Mouse (Mus musculus): Measurements from ENCODE around the gene Lats1. TPM values are rescaled to one million over a fixed set of nuclear protein-coding genes. Genes with fewer than 3 reads are reported as not detected.

Lats1 gene
- polyA plus RNA-seq, 1 experiment = 17.3 TPM

GRCm38 (mm10) chr10:7715056-7715455, 34.0 kb downstream of the Lats1 start:
- Histone ChIP-seq H3K27me3 (ENCODE audit: control insufficient read depth, insufficient read depth, low read length) (no peaks in the 10 kb centered on the region), H3K4me3 (ENCODE audit: control insufficient read depth, insufficient read depth, low read length) (no peak overlapping the region), H3K36me3 (ENCODE audit: control insufficient read depth, insufficient read depth, low read length) (peaks cover 46% of the 10 kb centered on the region), H3K27ac (ENCODE audit: control insufficient read depth, insufficient read depth, low read length) (no peak overlapping the region), H3K4me1 (replicated peaks; ENCODE audit: control insufficient read depth, insufficient read depth, low read length) (no peaks in the 10 kb centered on the region)
- TF ChIP-seq POLR2A (IDR thresholded peaks at IDR 0.05; ENCODE audit: control insufficient read depth, extremely low read depth, insufficient read depth, low read length, poor library complexity) = no peak
- no peak for TF ChIP-seq CTCF (IDR thresholded peaks at IDR 0.05; ENCODE audit: borderline replicate concordance, control insufficient read depth, extremely low read depth, insufficient read depth, low read length, poor library complexity)
- 98% methylated on average over 7 of the region's 7 CpGs for WGBS
- no peak for DNase-seq

- H3K27me3 ChIP-seq (ENCODE audit: control insufficient read depth, insufficient read depth, low read length) = no peaks in the 10 kb centered on the region
- no peaks in the 10 kb centered on the region for H3K36me3 ChIP-seq (ENCODE audit: control insufficient read depth, insufficient read depth, low read length)
- peaks cover 5% of the 10 kb centered on the region for H3K4me1 ChIP-seq (replicated peaks; ENCODE audit: control insufficient read depth, insufficient read depth, low read length)
- peak within 1 kb of the TSS; percentile 73 for H3K4me3 ChIP-seq (ENCODE audit: control insufficient read depth, insufficient read depth, low read length)
- H3K27ac ChIP-seq (ENCODE audit: control insufficient read depth, insufficient read depth, low read length) = peak within 1 kb of the TSS; percentile 21; the same call in 1 of the 2 replicates
- TF ChIP-seq POLR2A (IDR thresholded peaks at IDR 0.05; ENCODE audit: control insufficient read depth, extremely low read depth, insufficient read depth, low read length, poor library complexity) (peak; percentile 75), CTCF (IDR thresholded peaks at IDR 0.05; ENCODE audit: borderline replicate concordance, control insufficient read depth, extremely low read depth, insufficient read depth, low read length, poor library complexity) (0 out of 2 replicates have a peak, but pooled peaks have one; percentile 43)
- under 1% methylated on average over 49 of the region's 49 CpGs for WGBS
- DNase-seq = peak; percentile 94
Observed at GRCm38 (mm10) chr10:7725751-7726500, 44.9 kb downstream of the Lats1 start, which contains the start of gene Katna1. Gene Katna1, plus strand, starts transcription at chr10:7726000.

- WGBS = under 1% methylated on average over 8 of the region's 8 CpGs
- TF ChIP-seq POLR2A (IDR thresholded peaks at IDR 0.05; ENCODE audit: control insufficient read depth, extremely low read depth, insufficient read depth, low read length, poor library complexity) (no peak), CTCF (IDR thresholded peaks at IDR 0.05; ENCODE audit: borderline replicate concordance, control insufficient read depth, extremely low read depth, insufficient read depth, low read length, poor library complexity) (no peak)
- no peak for DNase-seq
Observed at GRCm38 (mm10) chr10:7726501-7726812, 45.4 kb downstream of the Lats1 start.

GRCm38 (mm10) chr10:7727011-7727410, 46.0 kb downstream of the Lats1 start:
- H3K4me3 ChIP-seq (ENCODE audit: control insufficient read depth, insufficient read depth, low read length) = no peak overlapping the region
- DNase-seq = no peak
- WGBS = 18% methylated on average over 3 of the region's 3 CpGs

More at GRCm38 (mm10) chr10:7726501-7726812, 45.4 kb downstream of the Lats1 start:
- Histone ChIP-seq H3K4me3 (ENCODE audit: control insufficient read depth, insufficient read depth, low read length) (peak overlapping the region; percentile 73), H3K27me3 (ENCODE audit: control insufficient read depth, insufficient read depth, low read length) (no peaks in the 10 kb centered on the region), H3K36me3 (ENCODE audit: control insufficient read depth, insufficient read depth, low read length) (no peaks in the 10 kb centered on the region), H3K27ac (ENCODE audit: control insufficient read depth, insufficient read depth, low read length) (peak overlapping the region; percentile 21; the same call in 1 of the 2 replicates), H3K4me1 (replicated peaks; ENCODE audit: control insufficient read depth, insufficient read depth, low read length) (peaks cover 5% of the 10 kb centered on the region)

GRCm38 (mm10) chr10:7731582-7731981, 50.6 kb downstream of the Lats1 start:
- H3K27ac ChIP-seq (ENCODE audit: control insufficient read depth, insufficient read depth, low read length) = no peak overlapping the region
- H3K4me3 ChIP-seq (ENCODE audit: control insufficient read depth, insufficient read depth, low read length) = no peak overlapping the region
- no peaks in the 10 kb centered on the region for H3K36me3 ChIP-seq (ENCODE audit: control insufficient read depth, insufficient read depth, low read length)
- no peak for TF ChIP-seq CTCF (IDR thresholded peaks at IDR 0.05; ENCODE audit: borderline replicate concordance, control insufficient read depth, extremely low read depth, insufficient read depth, low read length, poor library complexity)
- TF ChIP-seq POLR2A (IDR thresholded peaks at IDR 0.05; ENCODE audit: control insufficient read depth, extremely low read depth, insufficient read depth, low read length, poor library complexity) = no peak
- no peak for DNase-seq
- no peaks in the 10 kb centered on the region for H3K27me3 ChIP-seq (ENCODE audit: control insufficient read depth, insufficient read depth, low read length)
- H3K4me1 ChIP-seq (replicated peaks; ENCODE audit: control insufficient read depth, insufficient read depth, low read length) = peaks cover 5% of the 10 kb centered on the region

More at GRCm38 (mm10) chr10:7727011-7727410, 46.0 kb downstream of the Lats1 start:
- Histone ChIP-seq H3K27me3 (ENCODE audit: control insufficient read depth, insufficient read depth, low read length) (no peaks in the 10 kb centered on the region), H3K4me1 (replicated peaks; ENCODE audit: control insufficient read depth, insufficient read depth, low read length) (peaks cover 5% of the 10 kb centered on the region), H3K36me3 (ENCODE audit: control insufficient read depth, insufficient read depth, low read length) (no peaks in the 10 kb centered on the region), H3K27ac (ENCODE audit: control insufficient read depth, insufficient read depth, low read length) (no peak overlapping the region)
- no peak for TF ChIP-seq CTCF (IDR thresholded peaks at IDR 0.05; ENCODE audit: borderline replicate concordance, control insufficient read depth, extremely low read depth, insufficient read depth, low read length, poor library complexity)
- TF ChIP-seq POLR2A (IDR thresholded peaks at IDR 0.05; ENCODE audit: control insufficient read depth, extremely low read depth, insufficient read depth, low read length, poor library complexity) = no peak

GRCm38 (mm10) chr10:7737122-7737521, 56.1 kb downstream of the Lats1 start:
- no peak overlapping the region for H3K4me3 ChIP-seq (ENCODE audit: control insufficient read depth, insufficient read depth, low read length)
- DNase-seq = no peak
- no peak overlapping the region for H3K27ac ChIP-seq (ENCODE audit: control insufficient read depth, insufficient read depth, low read length)
- TF ChIP-seq CTCF (IDR thresholded peaks at IDR 0.05; ENCODE audit: borderline replicate concordance, control insufficient read depth, extremely low read depth, insufficient read depth, low read length, poor library complexity) (no peak), POLR2A (IDR thresholded peaks at IDR 0.05; ENCODE audit: control insufficient read depth, extremely low read depth, insufficient read depth, low read length, poor library complexity) (no peak)
- no peaks in the 10 kb centered on the region for H3K27me3 ChIP-seq (ENCODE audit: control insufficient read depth, insufficient read depth, low read length)
- no peaks in the 10 kb centered on the region for H3K4me1 ChIP-seq (replicated peaks; ENCODE audit: control insufficient read depth, insufficient read depth, low read length)
- 0 out of 2 replicates have a peak, but pooled peaks cover 7% of the 10 kb centered on the region for H3K36me3 ChIP-seq (ENCODE audit: control insufficient read depth, insufficient read depth, low read length)
